Mouse (Mus musculus) embryonic facial prominence, embryonic 13.5 days (tissue): ENCODE measurements around the gene Cybb. TPM values are rescaled to one million over a fixed set of nuclear protein-coding genes. Genes with fewer than 3 reads are reported as not detected.

Experiments used
- ATAC-seq: fragments of 200-750 bp; cut with Nextera tagmentation; 2 replicates; pipeline ENCODE4 v1.8.0; 2017; ENCODE audit warnings: low read depth; ENCODE audit not compliant: insufficient number of reproducible peaks, insufficient read depth, low FRiP score, low TSS enrichment
- H3K27ac ChIP-seq: fragments of 300-500 bp; sonication (generic); 2 replicates; pipeline ENCODE4 v1.5.1; 2015; ENCODE audit warnings: moderate library complexity, mild to moderate bottlenecking, inconsistent platforms
- H3K27me3 ChIP-seq: fragments of 300-500 bp; sonication (generic); 2 replicates; pipeline ENCODE4 v1.6.1; 2015; ENCODE audit warnings: mild to moderate bottlenecking, inconsistent platforms
- H3K36me3 ChIP-seq: fragments of 300-500 bp; sonication (generic); 2 replicates; pipeline ENCODE4 v1.6.1; 2015; ENCODE audit warnings: mild to moderate bottlenecking, inconsistent platforms
- H3K4me1 ChIP-seq: fragments of 300-500 bp; sonication (generic); 2 replicates; pipeline ENCODE4 v1.6.1; 2015; ENCODE audit warnings: inconsistent platforms
- H3K4me2 ChIP-seq: fragments of 300-500 bp; sonication (generic); 2 replicates; pipeline ENCODE4 v1.6.1; 2015; ENCODE audit warnings: moderate library complexity, mild to moderate bottlenecking, inconsistent platforms
- H3K4me3 ChIP-seq: fragments of 300-500 bp; sonication (generic); 2 replicates; pipeline ENCODE4 v1.5.1; 2015; ENCODE audit warnings: mild to moderate bottlenecking, inconsistent platforms
- H3K9ac ChIP-seq: fragments of 300-500 bp; sonication (generic); 2 replicates; pipeline ENCODE4 v1.6.1; 2015; ENCODE audit warnings: mild to moderate bottlenecking, inconsistent platforms
- H3K9me3 ChIP-seq: fragments of 300-500 bp; sonication (generic); 2 replicates; pipeline ENCODE4 v1.6.1; 2016; ENCODE audit warnings: inconsistent platforms
- WGBS: fragments of 180-500 bp; shearing (Covaris S2); methylation state at CpG from one replicate; pipeline ENCODE4 v1.1.7; 2015; ENCODE audit warnings: mixed read lengths; 5-methylcytosine and 5-hydroxymethylcytosine counted together
- polyA plus RNA-seq: library from polyadenylated mRNA; unstranded; fragments of >200 nt; fragmentation: Nextera tagmentation; extraction: Ambion mirVana; gene quantifications from 2 replicates; pipeline ENCODE4 v1.2.1, GENCODE M21; 2015

The Cybb gene
- polyA plus RNA-seq, 1 experiment from 2014 or later: 0.81 TPM

- H3K36me3 ChIP-seq: no peaks in the 10 kb centered on the region
- H3K4me2 ChIP-seq: no peak overlapping the region
- no peaks in the 10 kb centered on the region for H3K4me1 ChIP-seq
- H3K9ac ChIP-seq: no peak overlapping the region
- no peak for ATAC-seq
- no peaks in the 10 kb centered on the region for H3K9me3 ChIP-seq
- no peaks in the 10 kb centered on the region for H3K27me3 ChIP-seq
- no peak overlapping the region for H3K27ac ChIP-seq
- WGBS: 70% methylated on average over 4 of the region's 4 CpGs
- H3K4me3 ChIP-seq: no peak overlapping the region
Observed at GRCm38 (mm10) chrX:9460387-9460930, 27.1 kb downstream of the Cybb start.

DNA sequence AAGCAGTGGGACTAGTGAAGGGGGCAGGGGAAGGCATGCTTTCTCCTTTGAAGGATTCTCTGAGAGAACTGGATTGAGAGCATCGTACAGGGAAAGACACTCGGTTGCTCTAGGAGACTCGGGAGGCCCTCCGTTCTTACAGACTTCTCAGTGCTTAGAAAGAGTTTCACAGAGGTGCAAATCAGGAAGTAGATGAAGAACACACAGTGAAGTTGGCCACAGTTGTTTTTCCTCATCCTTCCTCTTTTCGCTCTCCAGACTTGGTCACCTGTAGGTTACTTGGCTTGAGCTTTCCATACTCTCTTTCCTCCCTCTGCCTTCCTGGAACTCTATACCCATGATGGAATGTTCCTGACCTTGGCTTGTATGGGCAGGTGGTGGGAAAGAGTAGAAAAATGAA lies 35.2 kb downstream of the Cybb start:
- ATAC-seq: no peak
- 85% methylated on average over 5 of the region's 5 CpGs for WGBS
- H3K9ac ChIP-seq: no peak overlapping the region
- H3K4me2 ChIP-seq: no peak overlapping the region
- H3K27ac ChIP-seq: no peak overlapping the region
- H3K4me3 ChIP-seq: no peak overlapping the region
- no peaks in the 10 kb centered on the region for H3K9me3 ChIP-seq
- no peaks in the 10 kb centered on the region for H3K4me1 ChIP-seq
- H3K36me3 ChIP-seq: no peaks in the 10 kb centered on the region
- H3K27me3 ChIP-seq: no peaks in the 10 kb centered on the region

- H3K27me3 ChIP-seq: no peaks in the 10 kb centered on the region
- H3K27ac ChIP-seq: no peak overlapping the region
- no peak overlapping the region for H3K4me3 ChIP-seq
- H3K9ac ChIP-seq: no peak overlapping the region
- no peaks in the 10 kb centered on the region for H3K9me3 ChIP-seq
- no peak for ATAC-seq
- no peaks in the 10 kb centered on the region for H3K4me1 ChIP-seq
- H3K36me3 ChIP-seq: no peaks in the 10 kb centered on the region
- H3K4me2 ChIP-seq: no peak overlapping the region
Observed at GRCm38 (mm10) chrX:9447284-9447683, 40.3 kb downstream of the Cybb start.

- Histone ChIP-seq H3K9me3 (no peaks in the 10 kb centered on the region), H3K9ac (no peak overlapping the region), H3K4me2 (no peak overlapping the region), H3K36me3 (no peaks in the 10 kb centered on the region), H3K27me3 (no peaks in the 10 kb centered on the region), H3K4me1 (no peaks in the 10 kb centered on the region), H3K27ac (no peak overlapping the region), H3K4me3 (no peak overlapping the region)
- 66% methylated on average over 4 of the region's 4 CpGs for WGBS
- no peak for ATAC-seq
Observed at GRCm38 (mm10) chrX:9441102-9441501, 46.5 kb downstream of the Cybb start.

DNA sequence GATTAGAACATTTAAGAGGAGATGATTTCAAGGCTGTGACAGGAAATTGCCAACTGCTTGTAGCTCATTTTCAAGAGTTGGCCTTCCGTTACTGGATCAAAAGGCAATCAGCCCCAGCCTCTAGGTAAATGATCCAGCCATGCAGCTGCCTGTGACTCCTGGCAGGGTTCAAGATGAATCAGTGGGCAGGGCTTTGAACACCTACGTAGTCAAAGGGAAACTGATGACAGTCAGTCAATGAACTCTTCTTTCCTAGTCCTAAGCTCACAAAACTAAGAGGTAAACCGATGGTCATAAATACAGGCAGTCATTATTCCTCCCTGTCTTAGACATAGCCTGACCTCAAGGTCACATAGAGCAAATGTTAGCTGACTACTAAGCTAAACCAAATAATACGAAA lies 47.0 kb downstream of the Cybb start:
- ATAC-seq: no peak
- Histone ChIP-seq H3K36me3 (no peaks in the 10 kb centered on the region), H3K9ac (no peak overlapping the region), H3K4me1 (no peaks in the 10 kb centered on the region), H3K4me2 (no peak overlapping the region), H3K9me3 (no peaks in the 10 kb centered on the region), H3K27ac (no peak overlapping the region), H3K27me3 (no peaks in the 10 kb centered on the region), H3K4me3 (no peak overlapping the region)
- WGBS: 85% methylated on average over 4 of the region's 4 CpGs

DNA sequence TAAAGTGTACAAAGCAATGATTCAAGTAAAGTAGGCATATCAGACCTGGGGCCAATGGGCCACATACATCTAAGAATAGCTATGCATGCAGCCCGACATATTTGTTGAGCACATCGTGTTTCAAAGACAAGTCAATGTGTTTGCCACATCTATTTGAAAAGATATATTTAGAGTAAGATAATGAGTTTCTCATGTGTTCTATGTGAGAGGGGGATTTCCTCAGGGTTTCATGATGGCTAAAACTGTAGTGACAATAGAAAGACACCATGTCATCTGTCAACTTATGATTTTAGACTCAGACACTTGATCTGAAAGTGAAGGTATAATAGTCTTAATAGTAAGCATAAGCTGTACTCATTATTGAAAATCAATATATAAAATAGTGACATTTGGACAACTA lies 48.3 kb downstream of the Cybb start:
- no peaks in the 10 kb centered on the region for H3K9me3 ChIP-seq
- ATAC-seq: no peak

GRCm38 (mm10) chrX:9413889-9414288 lies 73.7 kb downstream of the Cybb start:
- Histone ChIP-seq H3K27ac (no peak overlapping the region), H3K36me3 (no peaks in the 10 kb centered on the region), H3K4me1 (no peaks in the 10 kb centered on the region), H3K9ac (no peak overlapping the region), H3K27me3 (no peaks in the 10 kb centered on the region), H3K4me2 (no peak overlapping the region), H3K4me3 (no peak overlapping the region), H3K9me3 (no peaks in the 10 kb centered on the region)
- WGBS: 74% methylated on average over 5 of the region's 5 CpGs
- no peak for ATAC-seq

More for the DNA sequence above, 48.3 kb downstream of the Cybb start:
- Histone ChIP-seq H3K4me2 (no peak overlapping the region), H3K27me3 (no peaks in the 10 kb centered on the region), H3K4me3 (no peak overlapping the region), H3K36me3 (no peaks in the 10 kb centered on the region), H3K4me1 (no peaks in the 10 kb centered on the region), H3K27ac (no peak overlapping the region), H3K9ac (no peak overlapping the region)
- 81% methylated on average over 2 of the region's 2 CpGs for WGBS

Other genes starting within 250 kb of the Cybb start
- not detected in 2 replicates for gene Gm14862, start 230.9 kb downstream of the Cybb start, polyA plus RNA-seq
- 1.0 and 1.4 TPM in 2 replicates for gene Xk, start 215.0 kb downstream of the Cybb start, polyA plus RNA-seq
- not detected in 2 replicates for gene H2al1m, start 204.0 kb downstream of the Cybb start, polyA plus RNA-seq
- not detected in 2 replicates for gene H2al1k, start 137.1 kb downstream of the Cybb start, polyA plus RNA-seq
- not detected in 2 replicates for gene H2al1o, start 84.6 kb upstream of the Cybb start, polyA plus RNA-seq
- 33.0 and 37.0 TPM in 2 replicates for gene Dynlt3, start 175.2 kb upstream of the Cybb start, polyA plus RNA-seq